Mouse (Mus musculus) brain, embryonic 14.5 days (tissue): ENCODE results near the gene Mllt11.

Source experiments
- CTCF ChIP-seq: fragments of 200-500 bp; IDR thresholded peaks from 2 replicates; pipeline ENCODE4 v1.5.1; 2012; ENCODE audit warnings: inconsistent platforms, mild to moderate bottlenecking, moderate library complexity, borderline replicate concordance; ENCODE audit not compliant: insufficient read depth, insufficient read length; ENCODE audit errors: extremely low read depth
- POLR2A ChIP-seq: fragments of 200-500 bp; IDR thresholded peaks from 2 replicates; pipeline ENCODE4 v1.6.1; 2012; ENCODE audit warnings: mild to moderate bottlenecking, inconsistent platforms, borderline replicate concordance; ENCODE audit not compliant: poor library complexity, insufficient read depth, insufficient read length, severe bottlenecking; ENCODE audit errors: extremely low read depth

- TF ChIP-seq POLR2A (no peak), CTCF (no peak)
Measured at GRCm38 (mm10) chr3:95250361-95250760, 18.4 kb upstream of the Mllt11 start.
